Mouse (Mus musculus) midbrain, embryonic 16.5 days (tissue): ENCODE measurements around the gene Kyat1. TPM values are rescaled to one million over a fixed set of nuclear protein-coding genes. Genes with fewer than 3 reads are reported as not detected.

ENCODE experiments used
- ATAC-seq: fragments of 200-750 bp; cut with Nextera tagmentation; 2 replicates; pipeline ENCODE4 v1.8.0; 2017; ENCODE audit warnings: moderate TSS enrichment
- H3K27ac ChIP-seq: fragments of 300-500 bp; sonication (generic); 2 replicates; pipeline ENCODE4 v1.5.1; 2014; ENCODE audit warnings: mild to moderate bottlenecking, low read length, mixed read lengths
- H3K27me3 ChIP-seq: fragments of 300-500 bp; sonication (generic); 2 replicates; pipeline ENCODE4 v1.6.1; 2014; ENCODE audit warnings: low read depth, low read length, mixed read lengths; ENCODE audit not compliant: control insufficient read depth, insufficient read depth
- H3K36me3 ChIP-seq: fragments of 300-500 bp; sonication (generic); 2 replicates; pipeline ENCODE4 v1.6.1; 2014; ENCODE audit warnings: mild to moderate bottlenecking, low read length, moderate library complexity, mixed read lengths; ENCODE audit not compliant: control insufficient read depth, insufficient read depth
- H3K4me1 ChIP-seq: fragments of 300-500 bp; sonication (generic); 2 replicates; pipeline ENCODE4 v1.6.1; 2014; ENCODE audit warnings: mild to moderate bottlenecking, low read length, mixed read lengths; ENCODE audit not compliant: control insufficient read depth, insufficient read depth
- H3K4me2 ChIP-seq: fragments of 300-500 bp; sonication (generic); 2 replicates; pipeline ENCODE4 v1.6.1; 2014; ENCODE audit warnings: mild to moderate bottlenecking, low read length, mixed read lengths
- H3K4me3 ChIP-seq: fragments of 300-500 bp; sonication (generic); 2 replicates; pipeline ENCODE4 v1.5.1; 2014; ENCODE audit warnings: low read depth, mild to moderate bottlenecking, low read length, moderate library complexity, mixed read lengths
- H3K9ac ChIP-seq: fragments of 300-500 bp; sonication (generic); 2 replicates; pipeline ENCODE4 v1.6.1; 2014; ENCODE audit warnings: low read depth, low read length, mixed read lengths
- H3K9me3 ChIP-seq: fragments of 300-500 bp; sonication (generic); replicated peaks from 2 replicates; pipeline ENCODE4 v1.6.1; 2014; ENCODE audit warnings: mild to moderate bottlenecking, low read length, mixed read lengths; ENCODE audit not compliant: control insufficient read depth, poor library complexity, severe bottlenecking
- WGBS: fragments of 180-500 bp; shearing (Covaris S2); extraction: QIAGEN DNeasy Blood & Tissue Kit; methylation state at CpG from one replicate; pipeline ENCODE4 v1.1.7; 2014; 5-methylcytosine and 5-hydroxymethylcytosine counted together
- polyA plus RNA-seq: library from polyadenylated mRNA; unstranded; fragments of >200 nt; fragmentation: Nextera tagmentation; extraction: Ambion mirVana; gene quantifications from 2 replicates; pipeline ENCODE4 v1.2.1, GENCODE M21; 2015

The Kyat1 gene
- polyA plus RNA-seq, 1 experiment from 2014 or later = 15.8 TPM

DNA sequence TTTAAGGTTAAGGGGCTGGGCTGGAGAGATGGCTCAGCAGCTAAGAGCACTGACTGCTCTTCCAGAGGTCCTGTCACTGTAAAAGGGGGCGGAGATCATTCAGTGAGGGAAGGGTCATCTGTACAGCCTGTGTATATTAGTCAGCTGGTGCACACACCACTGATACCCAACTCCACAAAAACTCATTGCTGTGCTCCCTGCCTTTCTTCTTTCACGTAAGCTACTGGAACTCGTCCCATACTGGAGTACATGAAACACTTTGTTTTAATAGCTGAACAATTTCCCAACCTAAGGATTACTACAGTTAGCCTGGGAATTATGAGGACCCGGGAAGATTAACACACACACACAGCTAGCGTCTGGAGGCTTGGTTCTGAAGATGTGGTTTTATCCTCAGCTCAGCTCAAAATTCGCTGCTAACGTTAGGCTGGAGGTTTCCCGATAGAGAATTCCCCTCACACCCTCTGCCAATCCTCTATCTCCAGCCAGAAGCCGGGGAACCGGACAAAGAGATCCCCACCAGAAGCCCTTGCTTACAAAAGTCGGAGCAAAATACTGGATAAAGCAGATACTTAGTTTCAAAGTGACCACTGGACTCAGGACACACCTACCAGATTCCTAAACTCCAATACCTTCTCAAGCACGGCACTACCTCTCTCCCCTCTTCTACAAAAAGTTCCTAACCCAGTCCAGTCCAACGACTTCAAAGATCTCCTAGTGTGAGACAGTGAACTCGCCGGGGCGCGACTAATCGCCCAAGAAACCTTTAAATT, 31.0 kb upstream of the Kyat1 start:
- Histone ChIP-seq H3K4me2 (peak overlapping the region; percentile 65), H3K9ac (peak overlapping the region; percentile 65), H3K9me3 (no peaks in the 10 kb centered on the region), H3K36me3 (no peaks in the 10 kb centered on the region), H3K4me3 (peak overlapping the region; percentile 60), H3K27me3 (no peaks in the 10 kb centered on the region), H3K27ac (peak overlapping the region; percentile 89), H3K4me1 (peaks cover 20% of the 10 kb centered on the region)
- ATAC-seq = no peak; the same call in 1 of the 2 replicates
- 3% methylated on average over 18 of the region's 18 CpGs for WGBS

DNA sequence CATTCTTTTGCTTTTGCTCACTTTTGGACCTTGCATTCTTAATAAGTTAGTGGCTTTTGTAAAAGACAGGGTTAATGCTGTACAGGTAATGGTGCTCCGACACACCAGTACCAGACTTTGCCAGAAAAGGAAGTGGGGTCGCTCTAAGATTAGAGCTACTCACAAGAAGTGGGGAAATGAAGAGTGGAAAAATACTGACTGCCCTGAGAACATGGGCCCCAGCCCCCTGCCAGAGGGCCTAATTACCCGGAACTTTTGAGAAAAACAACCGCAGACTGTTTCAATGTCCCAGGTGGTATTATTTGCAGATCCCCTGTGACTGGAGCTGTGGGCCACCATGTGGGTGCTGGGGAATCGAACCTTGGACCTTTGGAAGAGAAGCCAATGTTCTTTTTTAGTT, 29.9 kb upstream of the Kyat1 start:
- H3K4me2 ChIP-seq = no peak overlapping the region
- no peak overlapping the region for H3K27ac ChIP-seq
- H3K36me3 ChIP-seq = no peaks in the 10 kb centered on the region
- H3K9me3 ChIP-seq = no peaks in the 10 kb centered on the region
- WGBS = 90% methylated on average over 5 of the region's 5 CpGs
- H3K4me3 ChIP-seq = no peak overlapping the region
- peaks cover 20% of the 10 kb centered on the region for H3K4me1 ChIP-seq
- ATAC-seq = no peak
- H3K9ac ChIP-seq = no peak overlapping the region
- no peaks in the 10 kb centered on the region for H3K27me3 ChIP-seq

DNA sequence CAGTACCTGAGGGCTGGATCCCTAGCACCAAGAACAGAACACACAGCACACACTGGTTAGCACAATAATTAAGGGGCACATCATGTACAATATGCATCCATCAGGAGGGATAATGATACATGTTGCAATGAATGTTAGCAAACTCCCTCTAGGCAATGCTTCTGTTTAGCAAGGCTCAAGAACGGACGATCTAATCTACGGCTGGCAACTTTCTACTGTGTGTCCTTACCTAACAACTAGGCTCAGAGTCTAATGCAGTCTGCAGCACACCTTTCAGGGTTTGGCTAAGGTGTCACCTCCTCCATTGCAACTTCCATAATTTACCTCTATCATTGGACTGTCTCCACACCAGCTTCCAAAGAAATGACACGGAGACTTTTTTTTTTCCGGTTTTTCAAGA, 10.6 kb upstream of the Kyat1 start:
- Histone ChIP-seq H3K4me2 (no peak overlapping the region), H3K4me3 (no peak overlapping the region), H3K36me3 (no peaks in the 10 kb centered on the region), H3K27ac (no peak overlapping the region), H3K9ac (no peak overlapping the region), H3K27me3 (no peaks in the 10 kb centered on the region), H3K4me1 (no peaks in the 10 kb centered on the region), H3K9me3 (no peaks in the 10 kb centered on the region)
- WGBS = 96% methylated on average over 5 of the region's 5 CpGs
- ATAC-seq = no peak

GRCm38 (mm10) chr2:30215493-30215892, 9.8 kb upstream of the Kyat1 start:
- Histone ChIP-seq H3K27ac (no peak overlapping the region), H3K9ac (no peak overlapping the region), H3K4me2 (no peak overlapping the region), H3K4me3 (no peak overlapping the region), H3K9me3 (no peaks in the 10 kb centered on the region), H3K4me1 (no peaks in the 10 kb centered on the region), H3K27me3 (no peaks in the 10 kb centered on the region), H3K36me3 (no peaks in the 10 kb centered on the region)
- ATAC-seq = no peak
- WGBS = 84% methylated on average over 6 of the region's 6 CpGs

DNA sequence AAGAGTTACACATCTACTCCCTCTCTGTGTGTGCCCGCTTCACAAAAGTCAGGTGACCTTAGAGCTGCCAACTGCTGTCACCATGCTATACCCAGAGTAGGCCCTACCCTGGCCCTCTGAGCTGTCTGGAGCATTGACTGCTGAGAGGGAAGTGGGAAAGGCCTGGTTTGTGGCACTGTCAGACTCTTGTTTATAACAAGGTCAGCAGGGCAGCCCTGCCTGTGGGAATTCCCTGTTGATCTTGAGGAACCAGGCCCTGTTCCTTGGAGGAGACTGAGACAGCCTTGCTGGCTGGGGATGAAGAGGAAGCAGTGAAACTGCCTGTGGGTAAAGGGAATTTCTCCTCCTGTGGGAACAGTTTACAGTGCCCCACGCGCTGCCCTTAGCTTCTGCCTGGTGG, 9.1 kb upstream of the Kyat1 start:
- Histone ChIP-seq H3K4me3 (no peak overlapping the region), H3K27me3 (no peaks in the 10 kb centered on the region), H3K9ac (no peak overlapping the region), H3K4me2 (no peak overlapping the region), H3K9me3 (no peaks in the 10 kb centered on the region), H3K4me1 (no peaks in the 10 kb centered on the region), H3K27ac (no peak overlapping the region), H3K36me3 (no peaks in the 10 kb centered on the region)
- no peak for ATAC-seq
- WGBS = 89% methylated on average over 3 of the region's 3 CpGs

GRCm38 (mm10) chr2:30212951-30213350, 7.3 kb upstream of the Kyat1 start:
- Histone ChIP-seq H3K4me3 (no peak overlapping the region), H3K4me2 (no peak overlapping the region), H3K36me3 (no peaks in the 10 kb centered on the region), H3K4me1 (no peaks in the 10 kb centered on the region), H3K9ac (no peak overlapping the region), H3K9me3 (no peaks in the 10 kb centered on the region), H3K27ac (no peak overlapping the region), H3K27me3 (no peaks in the 10 kb centered on the region)
- ATAC-seq = no peak
- 96% methylated on average over 1 of the region's 1 CpGs for WGBS

GRCm38 (mm10) chr2:30212169-30212545, 6.5 kb upstream of the Kyat1 start:
- 79% methylated on average over 4 of the region's 4 CpGs for WGBS
- no peaks in the 10 kb centered on the region for H3K36me3 ChIP-seq
- no peaks in the 10 kb centered on the region for H3K9me3 ChIP-seq
- H3K4me3 ChIP-seq = no peak overlapping the region
- H3K4me2 ChIP-seq = no peak overlapping the region
- H3K4me1 ChIP-seq = no peaks in the 10 kb centered on the region
- H3K27me3 ChIP-seq = no peaks in the 10 kb centered on the region
- H3K27ac ChIP-seq = no peak overlapping the region
- no peak overlapping the region for H3K9ac ChIP-seq
- no peak for ATAC-seq

GRCm38 (mm10) chr2:30211408-30212168, 5.9 kb upstream of the Kyat1 start:
- H3K9me3 ChIP-seq = no peaks in the 10 kb centered on the region
- H3K4me1 ChIP-seq = peaks cover 3% of the 10 kb centered on the region; the same call in 1 of the 2 replicates
- ATAC-seq = no peak
- no peak overlapping the region for H3K27ac ChIP-seq
- no peaks in the 10 kb centered on the region for H3K27me3 ChIP-seq
- H3K9ac ChIP-seq = no peak overlapping the region
- WGBS = 74% methylated on average over 6 of the region's 6 CpGs
- H3K36me3 ChIP-seq = no peaks in the 10 kb centered on the region
- no peak overlapping the region for H3K4me3 ChIP-seq
- H3K4me2 ChIP-seq = no peak overlapping the region

GRCm38 (mm10) chr2:30207886-30208285, 2.2 kb upstream of the Kyat1 start:
- no peaks in the 10 kb centered on the region for H3K36me3 ChIP-seq
- H3K9ac ChIP-seq = no peak overlapping the region
- H3K4me2 ChIP-seq = no peak overlapping the region
- no peak for ATAC-seq
- H3K9me3 ChIP-seq = no peaks in the 10 kb centered on the region
- H3K4me3 ChIP-seq = no peak overlapping the region
- H3K4me1 ChIP-seq = peaks cover 14% of the 10 kb centered on the region
- 82% methylated on average over 5 of the region's 5 CpGs for WGBS
- H3K27ac ChIP-seq = no peak overlapping the region
- H3K27me3 ChIP-seq = no peaks in the 10 kb centered on the region
